Mouse (Mus musculus): ENCODE results near the gene Mettl26. TPM values are rescaled to one million over a fixed set of nuclear protein-coding genes. Genes with fewer than 3 reads are reported as not detected.

Gene Mettl26
- polyA plus RNA-seq, 1 experiment from 2014 or later: 67.5 TPM

- H3K9me3 ChIP-seq (ENCODE audit: control insufficient read depth, low read length): no peaks in the 10 kb centered on the region
- peak overlapping the region; percentile 69 for H3K4me2 ChIP-seq (ENCODE audit: low read length)
- H3K4me1 ChIP-seq (ENCODE audit: control insufficient read depth, insufficient read depth, low read depth, low read length): peaks cover 63% of the 10 kb centered on the region
- peak overlapping the region; percentile 63 for H3K4me3 ChIP-seq (ENCODE audit: low read length)
- no peak overlapping the region for H3K27ac ChIP-seq (ENCODE audit: low read depth, low read length)
- peaks cover 21% of the 10 kb centered on the region for H3K36me3 ChIP-seq (ENCODE audit: control insufficient read depth, insufficient read depth, low read length)
- WGBS: 80% methylated on average over 4 of the region's 4 CpGs
- no peaks in the 10 kb centered on the region for H3K27me3 ChIP-seq (replicated peaks; ENCODE audit: control insufficient read depth, insufficient read depth, low read length)
- no peak for ATAC-seq
- H3K9ac ChIP-seq (ENCODE audit: low read depth, low read length): no peak overlapping the region
Measured at GRCm38 (mm10) chr17:25830200-25830753, 44.6 kb upstream of the Mettl26 start.

- Histone ChIP-seq H3K9ac (ENCODE audit: low read depth, low read length) (no peak overlapping the region), H3K9me3 (ENCODE audit: control insufficient read depth, low read length) (no peaks in the 10 kb centered on the region), H3K36me3 (ENCODE audit: control insufficient read depth, insufficient read depth, low read length) (peaks cover 24% of the 10 kb centered on the region), H3K4me2 (ENCODE audit: low read length) (peak overlapping the region; percentile 78), H3K4me1 (ENCODE audit: control insufficient read depth, insufficient read depth, low read depth, low read length) (peaks cover 67% of the 10 kb centered on the region), H3K27me3 (replicated peaks; ENCODE audit: control insufficient read depth, insufficient read depth, low read length) (no peaks in the 10 kb centered on the region), H3K27ac (ENCODE audit: low read depth, low read length) (no peak overlapping the region), H3K4me3 (ENCODE audit: low read length) (peak overlapping the region; percentile 74; the same call in 1 of the 2 replicates)
- 85% methylated on average over 14 of the region's 14 CpGs for WGBS
- ATAC-seq: no peak
Measured at GRCm38 (mm10) chr17:25830806-25831431, 44.0 kb upstream of the Mettl26 start.

- WGBS: 55% methylated on average over 21 of the region's 21 CpGs
- Histone ChIP-seq H3K36me3 (ENCODE audit: control insufficient read depth, insufficient read depth, low read length) (peaks cover 22% of the 10 kb centered on the region), H3K9me3 (ENCODE audit: control insufficient read depth, low read length) (no peaks in the 10 kb centered on the region), H3K4me3 (ENCODE audit: low read length) (peak overlapping the region; percentile 74), H3K27me3 (replicated peaks; ENCODE audit: control insufficient read depth, insufficient read depth, low read length) (no peaks in the 10 kb centered on the region), H3K4me1 (ENCODE audit: control insufficient read depth, insufficient read depth, low read depth, low read length) (peaks cover 71% of the 10 kb centered on the region), H3K9ac (ENCODE audit: low read depth, low read length) (peak overlapping the region; percentile 76), H3K4me2 (ENCODE audit: low read length) (peak overlapping the region; percentile 78), H3K27ac (ENCODE audit: low read depth, low read length) (peak overlapping the region; percentile 98)
- no peak for ATAC-seq
Measured at GRCm38 (mm10) chr17:25831451-25832281, 43.2 kb upstream of the Mettl26 start.

- H3K9ac ChIP-seq (ENCODE audit: low read depth, low read length): peak overlapping the region; percentile 77
- peak overlapping the region; percentile 74 for H3K4me3 ChIP-seq (ENCODE audit: low read length)
- H3K4me2 ChIP-seq (ENCODE audit: low read length): peak overlapping the region; percentile 78
- no peaks in the 10 kb centered on the region for H3K9me3 ChIP-seq (ENCODE audit: control insufficient read depth, low read length)
- peak; percentile 90 for ATAC-seq
- H3K4me1 ChIP-seq (ENCODE audit: control insufficient read depth, insufficient read depth, low read depth, low read length): peaks cover 75% of the 10 kb centered on the region
- peak overlapping the region; percentile 98 for H3K27ac ChIP-seq (ENCODE audit: low read depth, low read length)
- under 1% methylated on average over 75 of the region's 77 CpGs for WGBS
- peaks cover 18% of the 10 kb centered on the region for H3K36me3 ChIP-seq (ENCODE audit: control insufficient read depth, insufficient read depth, low read length)
- H3K27me3 ChIP-seq (replicated peaks; ENCODE audit: control insufficient read depth, insufficient read depth, low read length): no peaks in the 10 kb centered on the region
Measured at GRCm38 (mm10) chr17:25832436-25833290, 42.2 kb upstream of the Mettl26 start.

GRCm38 (mm10) chr17:25833291-25833663, 41.6 kb upstream of the Mettl26 start, which contains the start of gene Stub1:
Gene Stub1, minus strand, starts transcription at chr17:25833404.
- Histone ChIP-seq H3K4me1 (ENCODE audit: control insufficient read depth, insufficient read depth, low read depth, low read length) (peaks cover 77% of the 10 kb centered on the region), H3K4me3 (ENCODE audit: low read length) (peak within 1 kb of the TSS; percentile 74), H3K36me3 (ENCODE audit: control insufficient read depth, insufficient read depth, low read length) (peaks cover 18% of the 10 kb centered on the region), H3K27me3 (replicated peaks; ENCODE audit: control insufficient read depth, insufficient read depth, low read length) (no peaks in the 10 kb centered on the region), H3K9ac (ENCODE audit: low read depth, low read length) (peak within 1 kb of the TSS; percentile 77), H3K9me3 (ENCODE audit: control insufficient read depth, low read length) (no peaks in the 10 kb centered on the region), H3K4me2 (ENCODE audit: low read length) (peak within 1 kb of the TSS; percentile 78), H3K27ac (ENCODE audit: low read depth, low read length) (peak within 1 kb of the TSS; percentile 98)
- under 1% methylated on average over 24 of the region's 24 CpGs for WGBS
- ATAC-seq: peak; percentile 63

- Histone ChIP-seq H3K27me3 (replicated peaks; ENCODE audit: control insufficient read depth, insufficient read depth, low read length) (no peaks in the 10 kb centered on the region), H3K4me1 (ENCODE audit: control insufficient read depth, insufficient read depth, low read depth, low read length) (peaks cover 74% of the 10 kb centered on the region), H3K36me3 (ENCODE audit: control insufficient read depth, insufficient read depth, low read length) (peaks cover 21% of the 10 kb centered on the region), H3K27ac (ENCODE audit: low read depth, low read length) (peak overlapping the region; percentile 98), H3K9me3 (ENCODE audit: control insufficient read depth, low read length) (no peaks in the 10 kb centered on the region), H3K9ac (ENCODE audit: low read depth, low read length) (peak overlapping the region; percentile 77), H3K4me3 (ENCODE audit: low read length) (peak overlapping the region; percentile 74), H3K4me2 (ENCODE audit: low read length) (peak overlapping the region; percentile 78)
- no peak for ATAC-seq
- WGBS: 49% methylated on average over 6 of the region's 6 CpGs
Measured at GRCm38 (mm10) chr17:25833961-25834594, 40.8 kb upstream of the Mettl26 start.

- Histone ChIP-seq H3K27ac (ENCODE audit: low read depth, low read length) (no peak overlapping the region; the same call in 1 of the 2 replicates), H3K4me3 (ENCODE audit: low read length) (peak overlapping the region; percentile 74; the same call in 1 of the 2 replicates), H3K27me3 (replicated peaks; ENCODE audit: control insufficient read depth, insufficient read depth, low read length) (no peaks in the 10 kb centered on the region), H3K4me1 (ENCODE audit: control insufficient read depth, insufficient read depth, low read depth, low read length) (peaks cover 70% of the 10 kb centered on the region), H3K9ac (ENCODE audit: low read depth, low read length) (peak overlapping the region; percentile 77), H3K4me2 (ENCODE audit: low read length) (peak overlapping the region; percentile 78), H3K36me3 (ENCODE audit: control insufficient read depth, insufficient read depth, low read length) (peaks cover 27% of the 10 kb centered on the region), H3K9me3 (ENCODE audit: control insufficient read depth, low read length) (no peaks in the 10 kb centered on the region)
- ATAC-seq: no peak
- 84% methylated on average over 12 of the region's 12 CpGs for WGBS
Measured at GRCm38 (mm10) chr17:25834595-25835222, 40.2 kb upstream of the Mettl26 start.

GRCm38 (mm10) chr17:25835301-25835700, 39.6 kb upstream of the Mettl26 start:
- Histone ChIP-seq H3K4me2 (ENCODE audit: low read length) (peak overlapping the region; percentile 5), H3K9ac (ENCODE audit: low read depth, low read length) (peak overlapping the region; percentile 38), H3K4me1 (ENCODE audit: control insufficient read depth, insufficient read depth, low read depth, low read length) (peaks cover 65% of the 10 kb centered on the region), H3K27ac (ENCODE audit: low read depth, low read length) (no peak overlapping the region), H3K27me3 (replicated peaks; ENCODE audit: control insufficient read depth, insufficient read depth, low read length) (no peaks in the 10 kb centered on the region), H3K36me3 (ENCODE audit: control insufficient read depth, insufficient read depth, low read length) (peaks cover 29% of the 10 kb centered on the region), H3K4me3 (ENCODE audit: low read length) (no peak overlapping the region), H3K9me3 (ENCODE audit: control insufficient read depth, low read length) (no peaks in the 10 kb centered on the region)
- 97% methylated on average over 7 of the region's 7 CpGs for WGBS
- no peak for ATAC-seq
